Mouse (Mus musculus): ENCODE results near the gene Matn3.

DNA sequence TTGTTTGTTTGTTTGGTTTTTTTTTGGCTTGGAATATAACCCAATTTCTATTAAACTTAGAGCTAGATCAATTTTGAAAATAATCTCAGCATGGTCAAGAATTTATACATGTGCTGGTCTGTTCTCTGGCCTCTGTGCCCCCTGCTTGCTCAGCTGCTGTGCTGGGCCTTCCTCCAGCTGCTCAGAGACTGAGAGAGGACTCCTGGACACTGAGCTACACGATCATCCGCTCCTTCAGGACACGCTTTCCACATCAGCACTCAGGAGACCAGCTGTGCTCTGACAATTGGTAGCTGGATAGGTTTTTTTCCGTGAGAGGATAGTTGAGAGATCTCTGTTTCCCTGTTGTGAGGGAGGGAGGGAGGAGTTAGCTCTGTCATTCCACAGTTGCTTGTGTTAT, 62.6 kb downstream of the Matn3 start:
- no peak for TF ChIP-seq CTCF (conservative IDR thresholded peaks at IDR 0.05; ENCODE audit: insufficient read depth, insufficient read length, low read depth, low read length)
- no peak for TF ChIP-seq POLR2A (IDR thresholded peaks at IDR 0.05; ENCODE audit: low read depth, low read length)
